Mouse (Mus musculus) erythroblast, embryonic 14.5 days (primary cell): Measurements from ENCODE around the gene Rptor.

Experiments used
- GATA1 ChIP-seq: IDR thresholded peaks from 2 replicates; pipeline ENCODE4 v1.6.1; 2012; ENCODE audit warnings: low read length, inconsistent platforms, mixed read lengths
- TAL1 ChIP-seq: IDR thresholded peaks from 3 replicates; pipeline ENCODE4 v1.6.1; 2012; ENCODE audit warnings: low read length, inconsistent platforms, mixed read lengths

DNA sequence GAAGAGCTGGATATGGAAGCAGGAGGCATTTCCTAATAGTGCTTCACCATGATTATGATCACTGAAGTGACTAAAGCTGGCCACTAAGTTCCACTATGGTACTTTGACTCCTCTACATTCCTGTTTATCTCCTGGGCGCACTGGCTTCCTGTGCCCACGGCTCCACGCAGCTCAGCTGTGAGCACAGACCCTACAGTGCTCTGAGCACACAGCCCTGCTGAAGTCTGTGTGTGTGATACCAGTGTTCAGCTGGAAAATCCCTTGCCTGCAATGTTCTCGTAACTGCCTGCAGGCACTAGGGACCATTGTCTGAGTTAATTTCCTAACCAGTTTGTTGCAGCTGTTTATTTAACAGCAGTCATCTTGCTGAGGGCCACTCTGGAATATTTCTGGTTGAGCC is 223.5 kb downstream of the Rptor start:
- TF ChIP-seq GATA1 (no peak), TAL1 (no peak)
